Mouse (Mus musculus) kidney, embryonic 15.5 days (tissue): ENCODE data around the gene Apoc4. TPM values are rescaled to one million over a fixed set of nuclear protein-coding genes. Genes with fewer than 3 reads are reported as not detected.
A peak's percentile ranks its signal among the peaks of the same experiment; 100 is the strongest.

Source experiments
- ATAC-seq: fragments of 200-750 bp; cut with Nextera tagmentation; replicated peaks from 2 replicates; pipeline ENCODE4 v1.8.0; 2017; ENCODE audit warnings: moderate TSS enrichment; ENCODE audit not compliant: low FRiP score
- H3K27ac ChIP-seq: fragments of 300-500 bp; sonication (generic); 2 replicates; pipeline ENCODE4 v1.5.1; 2015; ENCODE audit warnings: mild to moderate bottlenecking, inconsistent platforms
- H3K27me3 ChIP-seq: fragments of 300-500 bp; sonication (generic); 2 replicates; pipeline ENCODE4 v1.6.1; 2015; ENCODE audit warnings: inconsistent platforms
- H3K36me3 ChIP-seq: fragments of 300-500 bp; sonication (generic); 2 replicates; pipeline ENCODE4 v1.6.1; 2015; ENCODE audit warnings: inconsistent platforms
- H3K4me1 ChIP-seq: fragments of 300-500 bp; sonication (generic); 2 replicates; pipeline ENCODE4 v1.6.1; 2015; ENCODE audit warnings: inconsistent platforms
- H3K4me2 ChIP-seq: fragments of 300-500 bp; sonication (generic); 2 replicates; pipeline ENCODE4 v1.6.1; 2015; ENCODE audit warnings: moderate library complexity, mild to moderate bottlenecking, inconsistent platforms
- H3K4me3 ChIP-seq: fragments of 300-500 bp; sonication (generic); replicated peaks from 2 replicates; pipeline ENCODE4 v1.5.1; 2015; ENCODE audit warnings: mild to moderate bottlenecking, inconsistent platforms
- H3K9ac ChIP-seq: fragments of 300-500 bp; sonication (generic); 2 replicates; pipeline ENCODE4 v1.6.1; 2015; ENCODE audit warnings: mild to moderate bottlenecking, inconsistent platforms
- H3K9me3 ChIP-seq: fragments of 300-500 bp; sonication (generic); replicated peaks from 2 replicates; pipeline ENCODE4 v1.6.1; 2016; ENCODE audit warnings: inconsistent platforms
- WGBS: fragments of 180-500 bp; shearing (Covaris S2); methylation state at CpG from one replicate; pipeline ENCODE4 v1.1.7; 2015; ENCODE audit warnings: mixed read lengths; 5-methylcytosine and 5-hydroxymethylcytosine counted together
- polyA plus RNA-seq: library from polyadenylated mRNA; unstranded; fragments of >200 nt; fragmentation: Nextera tagmentation; extraction: Ambion mirVana; gene quantifications from 2 replicates; pipeline ENCODE4 v1.2.1, GENCODE M21; 2015

Apoc4 gene
- polyA plus RNA-seq, 1 experiment from 2014 or later: 6.6 TPM

DNA sequence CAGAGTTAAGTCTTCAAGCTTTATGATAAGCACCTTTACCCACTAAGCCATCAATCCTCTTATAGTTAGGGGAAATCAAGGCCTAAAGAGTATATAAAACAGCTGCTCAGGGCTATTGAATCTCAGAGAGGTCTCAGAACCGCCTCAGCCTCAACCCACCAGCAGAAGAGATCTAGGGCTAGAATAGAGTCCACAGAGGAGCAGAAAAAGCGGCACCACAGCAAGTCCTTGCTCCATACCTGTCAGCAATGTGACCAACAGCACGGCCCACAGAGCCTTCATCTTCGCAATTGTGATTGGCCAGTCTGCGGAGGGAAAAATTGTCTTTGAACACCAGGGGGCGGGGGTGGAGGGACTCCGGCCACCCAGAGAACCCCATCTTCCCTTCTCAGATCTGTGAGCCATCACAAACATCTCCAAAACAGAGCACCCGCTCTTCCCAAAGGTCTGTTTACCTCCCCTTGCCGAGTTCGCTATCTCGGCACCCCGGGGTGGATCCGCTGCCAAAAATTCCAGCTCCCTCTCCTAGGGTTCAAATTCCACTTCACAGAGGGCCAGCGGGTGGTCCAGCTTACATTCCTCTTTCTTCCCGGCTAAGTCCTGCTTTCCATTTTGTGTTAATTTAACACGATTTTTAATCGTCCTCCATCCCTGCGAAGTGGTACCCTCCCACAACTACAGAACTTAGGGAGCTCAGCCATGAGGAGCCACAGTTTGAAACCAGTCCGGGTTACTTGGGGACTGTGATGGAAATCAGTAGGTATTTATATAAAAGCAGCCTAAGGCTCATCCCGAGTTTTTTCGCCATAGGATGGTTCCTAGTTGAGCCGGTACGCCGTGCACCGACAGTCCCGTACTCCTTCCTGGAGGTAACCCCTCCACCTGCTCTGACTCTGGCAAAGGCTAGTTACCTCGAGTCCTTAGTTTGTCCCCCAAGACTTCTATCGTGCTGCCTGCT, 16.9 kb upstream of the Apoc4 start:
- Histone ChIP-seq H3K27ac (peak overlapping the region; percentile 60), H3K4me1 (peaks cover 56% of the 10 kb centered on the region), H3K9me3 (no peaks in the 10 kb centered on the region), H3K9ac (peak overlapping the region; percentile 40), H3K4me3 (peak overlapping the region; percentile 42), H3K27me3 (no peaks in the 10 kb centered on the region), H3K36me3 (peaks cover 32% of the 10 kb centered on the region), H3K4me2 (peak overlapping the region; percentile 72)
- ATAC-seq: no peak
- WGBS: 3% methylated on average over 28 of the region's 28 CpGs

DNA sequence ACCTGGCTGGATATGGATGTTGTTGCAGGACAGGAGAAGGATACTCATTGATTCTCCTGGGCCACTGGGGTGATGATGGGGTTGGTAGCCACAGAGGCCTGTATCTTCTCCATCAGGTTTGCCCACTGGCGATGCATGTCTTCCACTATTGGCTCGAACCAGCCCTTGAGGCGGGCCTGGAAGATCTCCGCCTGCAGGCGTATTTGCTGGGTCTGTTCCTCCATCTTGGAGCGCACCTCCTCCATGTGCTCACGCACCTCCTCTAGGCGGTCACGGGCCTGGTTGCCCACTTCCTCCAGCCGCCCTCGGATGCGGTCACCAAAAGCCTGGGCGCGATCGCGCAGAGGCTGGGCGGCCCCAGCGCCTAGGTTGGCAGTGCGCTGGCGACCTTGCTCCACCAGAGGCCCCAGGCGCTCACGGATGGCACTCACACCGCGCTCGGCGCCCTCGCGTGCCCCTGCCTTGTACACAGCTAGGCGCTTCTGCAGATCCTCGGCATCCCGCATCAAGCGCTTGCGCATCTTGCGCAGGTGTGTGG, 15.1 kb upstream of the Apoc4 start:
- Histone ChIP-seq H3K9ac (no peak overlapping the region), H3K4me1 (peaks cover 69% of the 10 kb centered on the region), H3K9me3 (no peaks in the 10 kb centered on the region), H3K27ac (no peak overlapping the region), H3K4me2 (no peak overlapping the region), H3K27me3 (no peaks in the 10 kb centered on the region), H3K4me3 (no peak overlapping the region), H3K36me3 (peaks cover 13% of the 10 kb centered on the region)
- 97% methylated on average over 34 of the region's 34 CpGs for WGBS
- no peak for ATAC-seq

DNA sequence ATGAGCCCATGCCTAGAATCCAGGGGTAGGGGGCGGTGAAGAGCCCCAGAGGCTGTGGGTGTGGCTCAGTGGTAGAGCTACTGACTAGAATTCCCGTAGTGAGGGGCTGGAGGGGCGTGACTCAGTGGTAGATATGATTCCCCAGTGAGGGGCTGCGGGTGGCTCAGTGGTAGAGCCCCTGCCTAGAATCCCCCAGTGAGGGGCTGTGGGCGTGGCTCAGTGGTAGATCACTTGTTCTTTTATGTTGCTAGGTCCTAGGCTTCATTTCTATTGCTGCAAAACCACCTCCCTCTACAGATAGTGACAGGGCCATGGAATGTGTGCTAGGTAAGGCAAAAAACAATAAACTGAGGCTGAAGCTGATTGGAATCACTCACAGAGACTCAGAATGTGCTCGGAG, 14.6 kb upstream of the Apoc4 start:
- no peaks in the 10 kb centered on the region for H3K9me3 ChIP-seq
- peaks cover 66% of the 10 kb centered on the region for H3K4me1 ChIP-seq
- 88% methylated on average over 6 of the region's 6 CpGs for WGBS
- H3K4me3 ChIP-seq: no peak overlapping the region
- H3K27me3 ChIP-seq: no peaks in the 10 kb centered on the region
- peaks cover 12% of the 10 kb centered on the region for H3K36me3 ChIP-seq
- H3K9ac ChIP-seq: no peak overlapping the region
- no peak overlapping the region for H3K4me2 ChIP-seq
- no peak overlapping the region for H3K27ac ChIP-seq
- ATAC-seq: no peak

DNA sequence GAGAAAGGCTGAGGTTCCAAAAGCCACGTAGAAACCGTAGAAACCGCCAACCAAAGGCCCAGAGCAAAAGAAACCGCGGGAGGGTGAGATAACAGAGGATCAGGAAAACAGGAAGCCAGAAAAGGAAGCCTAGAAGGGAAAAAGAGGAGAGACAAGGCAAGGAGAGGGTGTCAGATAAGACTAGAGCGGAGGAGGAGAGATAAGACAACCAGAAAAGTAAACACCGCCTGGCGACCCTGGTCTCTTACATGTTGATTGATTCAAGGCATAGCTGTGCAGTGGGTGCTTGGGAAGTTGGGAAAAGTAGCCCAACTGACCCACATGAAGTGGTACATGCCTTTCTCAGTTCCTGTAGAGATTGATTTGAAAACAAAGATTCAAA, 13.9 kb upstream of the Apoc4 start:
- Histone ChIP-seq H3K27ac (peak overlapping the region; percentile 27; the same call in 1 of the 2 replicates), H3K4me2 (no peak overlapping the region), H3K27me3 (no peaks in the 10 kb centered on the region), H3K36me3 (peaks cover 9% of the 10 kb centered on the region), H3K9ac (no peak overlapping the region), H3K4me3 (no peak overlapping the region), H3K4me1 (peaks cover 59% of the 10 kb centered on the region), H3K9me3 (no peaks in the 10 kb centered on the region)
- ATAC-seq: no peak
- 32% methylated on average over 8 of the region's 8 CpGs for WGBS

DNA sequence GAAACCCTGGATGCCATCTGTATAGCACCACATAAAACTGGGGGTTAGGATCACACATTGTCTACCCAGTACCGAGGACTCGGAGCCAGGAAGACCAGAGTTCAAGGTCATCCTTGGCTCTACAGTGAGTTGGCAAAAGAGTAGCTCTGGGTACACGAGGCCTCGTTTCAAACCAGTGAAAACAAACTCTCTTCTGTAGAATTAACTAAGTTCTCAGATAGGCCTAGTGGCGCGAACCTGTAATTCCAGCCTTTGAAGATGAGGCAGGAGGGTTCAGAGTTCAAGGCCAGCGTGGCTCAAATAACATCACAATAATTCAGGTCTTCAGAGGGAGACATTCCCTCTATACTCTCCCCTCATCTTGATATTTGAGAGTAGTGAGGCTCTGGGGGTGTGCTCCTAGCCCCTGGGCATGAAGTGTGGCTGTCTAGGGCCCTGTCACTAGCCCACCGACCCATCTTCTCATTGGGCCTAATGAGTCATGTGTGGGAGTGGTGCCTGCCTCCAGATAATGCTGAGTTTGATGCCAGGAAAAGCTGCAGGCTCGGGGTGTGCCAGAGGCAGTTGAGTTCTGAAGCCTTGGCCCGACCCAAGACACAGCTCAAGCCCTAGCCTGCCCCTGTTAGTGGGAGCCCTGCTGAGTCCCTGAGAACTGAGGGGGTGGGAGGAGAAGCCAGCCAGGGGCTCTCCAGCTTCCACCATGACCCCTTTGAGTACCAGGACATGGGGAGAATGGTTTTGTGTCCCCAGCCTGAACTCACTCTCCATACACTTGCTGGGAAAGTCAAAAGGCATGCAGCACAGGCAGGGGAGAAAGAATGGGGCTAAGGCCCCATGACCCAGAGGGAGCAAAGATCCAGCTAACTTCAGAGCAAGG, 13.3 kb upstream of the Apoc4 start:
- Histone ChIP-seq H3K27ac (0 out of 2 replicates have a peak overlapping the region, but pooled peaks have one; percentile 27), H3K27me3 (no peaks in the 10 kb centered on the region), H3K36me3 (peaks cover 9% of the 10 kb centered on the region), H3K4me3 (no peak overlapping the region), H3K9ac (no peak overlapping the region), H3K4me2 (no peak overlapping the region), H3K4me1 (peaks cover 54% of the 10 kb centered on the region), H3K9me3 (no peaks in the 10 kb centered on the region)
- ATAC-seq: no peak
- 63% methylated on average over 10 of the region's 10 CpGs for WGBS

DNA sequence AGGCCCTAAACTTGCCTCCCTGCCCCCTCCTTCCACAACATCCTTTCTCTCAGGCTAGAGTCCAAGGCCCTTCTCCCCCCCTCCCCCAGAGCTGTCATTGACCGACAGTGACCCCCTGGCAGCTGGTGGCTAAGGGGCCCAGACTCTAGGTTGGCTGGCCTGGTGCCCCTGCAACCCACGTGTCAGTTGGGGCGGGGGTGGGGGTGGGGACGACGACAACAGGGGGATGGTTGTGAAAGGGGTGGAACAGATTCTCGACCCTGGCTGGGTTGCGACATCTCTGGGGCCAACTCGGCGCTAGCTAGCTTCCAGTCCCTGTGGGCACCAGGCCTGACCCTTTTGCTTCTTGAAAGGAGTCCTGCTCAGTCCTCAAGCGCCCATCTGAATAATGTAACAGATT, 12.1 kb upstream of the Apoc4 start:
- Histone ChIP-seq H3K4me2 (no peak overlapping the region), H3K9me3 (no peaks in the 10 kb centered on the region), H3K27ac (0 out of 2 replicates have a peak overlapping the region, but pooled peaks have one; percentile 6), H3K36me3 (peaks cover 9% of the 10 kb centered on the region), H3K4me3 (no peak overlapping the region), H3K27me3 (no peaks in the 10 kb centered on the region), H3K4me1 (peaks cover 42% of the 10 kb centered on the region), H3K9ac (no peak overlapping the region)
- ATAC-seq: no peak
- 27% methylated on average over 10 of the region's 10 CpGs for WGBS

DNA sequence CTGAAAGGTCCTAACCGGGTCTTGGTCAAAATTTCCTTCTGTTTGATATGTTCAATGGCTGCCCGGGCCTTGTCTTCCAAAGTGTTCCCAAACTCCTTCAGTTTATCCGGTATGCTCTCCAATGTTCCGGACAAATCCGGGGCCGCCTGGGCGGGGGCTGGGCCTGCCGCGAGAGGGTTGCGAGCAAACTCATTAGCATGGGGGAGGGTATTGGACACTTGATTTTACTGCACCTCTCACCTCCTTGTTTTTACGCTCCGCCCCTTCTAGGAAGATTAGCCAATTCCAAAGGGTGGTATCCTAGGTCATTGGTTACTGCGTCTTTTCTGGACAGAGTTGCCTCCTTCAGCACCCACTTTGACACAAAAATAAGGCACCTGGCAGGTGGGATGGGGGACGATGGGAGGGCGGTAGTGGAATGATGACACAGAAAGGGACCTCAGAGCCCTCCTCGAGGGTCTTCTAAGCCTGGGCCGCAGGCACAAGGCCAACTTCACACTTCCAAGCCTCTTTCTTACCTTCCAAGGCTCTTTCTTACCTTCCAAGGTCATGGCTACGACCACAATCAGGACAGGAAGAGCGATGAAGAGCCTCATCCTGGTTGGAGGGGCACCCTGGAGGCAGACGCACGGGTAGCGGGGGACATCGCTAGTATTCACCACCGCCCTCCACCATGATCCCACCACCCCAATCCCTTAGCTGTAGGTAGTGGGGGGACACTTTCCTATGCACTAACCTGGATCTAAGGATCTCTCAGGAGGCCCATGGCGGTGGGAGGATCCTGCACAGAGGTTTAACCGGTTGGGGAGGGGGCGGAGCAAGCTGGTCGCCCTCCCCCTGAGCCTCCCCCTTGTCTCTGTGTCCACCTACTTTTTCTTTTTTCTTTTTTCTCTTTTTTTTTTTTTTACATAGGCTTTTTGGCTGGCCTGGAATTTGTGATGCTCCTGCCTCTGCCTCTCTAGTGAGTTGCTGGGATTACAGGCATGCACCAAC, 10.9 kb upstream of the Apoc4 start, which contains the start of gene Apoc1:
Gene Apoc1 (minus strand): TSS at position 788 of the 993 bp plus-strand sequence.
- no peaks in the 10 kb centered on the region for H3K9me3 ChIP-seq
- H3K27me3 ChIP-seq: no peaks in the 10 kb centered on the region
- peak within 1 kb of the TSS; percentile 6; the same call in 1 of the 2 replicates for H3K4me3 ChIP-seq
- peaks cover 33% of the 10 kb centered on the region for H3K4me1 ChIP-seq
- 0 out of 2 replicates have a peak within 1 kb of the TSS, but pooled peaks have one; percentile 18 for H3K27ac ChIP-seq
- peaks cover 9% of the 10 kb centered on the region for H3K36me3 ChIP-seq
- H3K9ac ChIP-seq: no peak within 1 kb of the TSS
- H3K4me2 ChIP-seq: peak within 1 kb of the TSS; percentile 34
- no peak for ATAC-seq
- WGBS: 44% methylated on average over 28 of the region's 28 CpGs

DNA sequence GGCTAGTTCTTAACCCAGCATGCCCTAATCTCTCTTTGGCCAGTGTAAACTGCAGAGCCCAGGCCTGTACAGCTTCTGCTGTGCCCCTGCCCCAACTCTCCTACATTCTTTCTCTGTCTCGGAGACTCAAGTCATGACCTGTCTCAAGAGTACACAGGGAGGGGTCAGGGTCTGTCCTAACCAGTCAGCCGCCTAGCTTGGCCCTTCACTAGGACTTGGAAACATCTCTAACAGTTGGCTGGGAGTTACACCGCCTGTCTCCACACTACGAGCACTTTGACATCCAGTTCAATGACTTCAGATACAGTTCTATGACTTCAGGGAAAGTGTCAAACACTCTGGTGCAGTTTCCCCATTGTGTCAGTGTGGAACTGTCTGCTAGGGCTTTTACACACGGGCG, 10.2 kb upstream of the Apoc4 start:
- Histone ChIP-seq H3K4me3 (peak overlapping the region; percentile 6; the same call in 1 of the 2 replicates), H3K36me3 (peaks cover 3% of the 10 kb centered on the region), H3K9me3 (no peaks in the 10 kb centered on the region), H3K4me1 (peaks cover 33% of the 10 kb centered on the region), H3K27me3 (no peaks in the 10 kb centered on the region), H3K4me2 (peak overlapping the region; percentile 34), H3K27ac (0 out of 2 replicates have a peak overlapping the region, but pooled peaks have one; percentile 18), H3K9ac (no peak overlapping the region)
- WGBS: 70% methylated on average over 6 of the region's 6 CpGs
- no peak for ATAC-seq

DNA sequence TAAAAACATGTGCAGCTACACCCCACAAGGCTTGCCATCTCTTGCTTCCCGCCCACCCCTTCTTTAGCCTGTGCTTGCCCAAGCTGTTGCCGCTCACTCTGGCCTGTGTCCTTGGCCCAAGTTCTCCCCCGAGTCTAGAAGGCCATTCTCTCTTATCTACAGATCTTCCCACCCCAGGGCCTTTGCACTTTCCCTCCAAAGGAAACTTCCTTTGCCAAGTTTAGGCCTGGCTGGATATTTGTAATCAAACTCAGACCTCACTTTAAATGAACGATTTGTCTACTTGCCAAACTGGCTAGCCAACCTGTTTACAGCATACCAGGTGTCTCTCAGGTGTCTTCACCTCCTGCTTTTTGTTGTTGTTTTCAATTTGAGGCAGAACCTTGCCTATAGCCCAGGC, 9.6 kb upstream of the Apoc4 start:
- H3K36me3 ChIP-seq: no peaks in the 10 kb centered on the region
- no peak for ATAC-seq
- no peaks in the 10 kb centered on the region for H3K9me3 ChIP-seq
- H3K27me3 ChIP-seq: no peaks in the 10 kb centered on the region
- H3K4me3 ChIP-seq: no peak overlapping the region
- WGBS: 84% methylated on average over 4 of the region's 4 CpGs
- no peak overlapping the region for H3K27ac ChIP-seq
- no peak overlapping the region for H3K9ac ChIP-seq
- H3K4me2 ChIP-seq: no peak overlapping the region
- H3K4me1 ChIP-seq: peaks cover 35% of the 10 kb centered on the region

DNA sequence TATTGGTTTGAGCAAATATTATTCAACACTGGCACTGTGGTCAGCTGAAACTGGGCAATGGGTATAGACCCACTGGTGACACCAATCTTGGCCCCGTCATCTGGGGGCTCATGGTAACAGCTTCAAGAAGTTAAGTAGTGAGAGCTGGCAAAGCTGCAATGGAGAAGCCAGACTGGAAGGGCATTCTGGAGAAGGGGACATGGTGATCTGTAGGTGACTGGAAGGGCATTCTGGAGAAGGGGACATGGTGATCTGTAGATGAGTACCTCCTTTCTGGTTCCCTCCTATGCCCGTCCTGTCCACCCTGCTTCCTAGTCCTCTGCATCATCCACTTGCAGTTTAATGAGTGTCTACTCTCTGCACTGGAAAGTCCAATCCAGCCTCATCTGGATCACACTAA, 7.3 kb upstream of the Apoc4 start:
- Histone ChIP-seq H3K36me3 (no peaks in the 10 kb centered on the region), H3K27me3 (no peaks in the 10 kb centered on the region), H3K4me1 (peaks cover 30% of the 10 kb centered on the region), H3K4me3 (no peak overlapping the region), H3K9ac (no peak overlapping the region), H3K9me3 (no peaks in the 10 kb centered on the region), H3K4me2 (no peak overlapping the region), H3K27ac (no peak overlapping the region)
- WGBS: 79% methylated on average over 2 of the region's 2 CpGs
- no peak for ATAC-seq

DNA sequence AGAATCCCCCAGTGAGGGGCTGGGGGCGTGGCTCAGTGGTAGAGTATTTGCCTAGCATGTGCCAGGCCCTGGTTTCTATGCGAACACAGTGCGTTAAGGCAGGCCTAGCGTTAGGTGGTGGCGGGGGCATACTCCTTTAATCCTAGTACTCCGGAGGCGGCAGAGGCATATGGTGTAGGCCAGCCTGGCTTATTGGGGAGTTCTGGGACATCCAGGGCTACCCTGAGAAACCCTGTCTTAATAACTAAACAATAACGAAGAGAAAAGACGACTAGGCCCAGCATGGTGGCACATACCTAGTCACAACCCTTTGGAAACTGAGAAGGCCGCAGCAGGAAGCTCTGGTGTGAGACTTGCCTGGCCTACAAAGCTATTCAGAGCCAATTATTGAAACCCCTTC, 6.8 kb upstream of the Apoc4 start:
- no peak for ATAC-seq
- no peaks in the 10 kb centered on the region for H3K36me3 ChIP-seq
- no peak overlapping the region for H3K4me3 ChIP-seq
- peaks cover 27% of the 10 kb centered on the region for H3K4me1 ChIP-seq
- H3K27me3 ChIP-seq: no peaks in the 10 kb centered on the region
- H3K27ac ChIP-seq: no peak overlapping the region
- H3K9me3 ChIP-seq: no peaks in the 10 kb centered on the region
- H3K9ac ChIP-seq: no peak overlapping the region
- WGBS: 94% methylated on average over 10 of the region's 10 CpGs
- H3K4me2 ChIP-seq: no peak overlapping the region
